In the genomic region with DNA sequence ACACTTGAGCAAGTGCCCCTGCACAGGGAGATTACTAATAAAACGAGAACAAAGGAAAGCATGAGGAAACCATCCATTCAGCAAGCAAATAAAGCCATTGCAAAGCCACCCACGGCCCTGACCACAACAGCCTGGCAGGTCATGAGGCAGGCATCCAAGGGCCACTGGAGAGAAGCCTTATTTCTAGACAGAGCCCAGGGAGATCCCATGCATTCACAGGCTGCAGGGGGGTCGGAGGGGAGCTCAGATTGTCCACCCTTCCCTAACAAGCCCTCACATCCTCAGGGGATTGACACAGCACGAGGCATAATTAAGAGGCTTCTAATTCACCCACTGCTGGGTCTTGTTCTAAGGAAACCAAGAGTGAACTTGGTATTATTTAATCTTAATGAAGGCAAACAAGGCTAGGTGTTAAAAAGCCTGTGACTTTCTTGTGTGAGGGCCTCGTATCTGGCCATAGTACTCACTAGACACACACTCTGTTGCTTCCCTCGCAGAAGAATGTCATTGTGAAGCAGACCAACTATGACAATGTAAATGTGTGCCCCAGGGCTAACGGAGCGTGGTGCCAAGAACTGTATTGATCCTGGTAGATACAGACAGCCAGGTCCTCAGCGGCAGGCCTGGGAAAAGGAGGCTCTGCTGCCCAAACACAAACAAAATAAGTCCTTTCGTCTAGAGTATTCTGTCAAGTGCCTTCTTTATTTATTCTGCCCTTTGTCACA, we compare ENCODE assay signal across 13 mouse cellular contexts.
A peak's percentile ranks its signal among the peaks of the same experiment; 100 is the strongest.
DNase-seq lines count a peak whose midpoint lies in the region; ATAC-seq lines count a peak whose summit lies in the region.
"Had no signal": no experiment of that assay in that cellular context is flagged by ENCODE, and none has a peak within 500 bp of the region (broad histone marks: within the 10 kb centered on the region; RNA-seq: fewer than 3 reads in every experiment).

No protein-coding gene starts in this region.

- ATAC-seq in kidney, embryonic 16.5 days (ENCODE audit: low FRiP score, low TSS enrichment): peak; percentile 42; the same call in 1 of the 2 replicates
- peak; percentile 38; the same call in 1 of the 2 replicates for ATAC-seq in forebrain, embryonic 13.5 days
- no peak for ATAC-seq in midbrain, embryonic 14.5 days (ENCODE audit: low FRiP score, low TSS enrichment)
- ATAC-seq: CD4-positive, CD25-positive, alpha-beta regulatory T cell, adult 4 months had no signal

- H3K27ac ChIP-seq in kidney, embryonic 16.5 days (ENCODE audit: low read length): no peak overlapping the region
- no peak overlapping the region for H3K27ac ChIP-seq in forebrain, embryonic 13.5 days
- H3K27ac ChIP-seq in midbrain, embryonic 14.5 days (replicated peaks; ENCODE audit: low read depth, low read length): no peak overlapping the region
- H3K27ac ChIP-seq: heart, embryonic 13.5 days; kidney, postnatal 0 days had no signal

- H3K9me3 ChIP-seq in kidney, embryonic 16.5 days (ENCODE audit: low read length): no peaks in the 10 kb centered on the region
- H3K9me3 ChIP-seq in forebrain, embryonic 13.5 days (replicated peaks): no peaks in the 10 kb centered on the region
- H3K9me3 ChIP-seq in midbrain, embryonic 14.5 days (ENCODE audit: control insufficient read depth, low read length): no peaks in the 10 kb centered on the region
- H3K9me3 ChIP-seq: heart, embryonic 13.5 days had no signal

- H3K36me3 ChIP-seq in kidney, embryonic 16.5 days (ENCODE audit: insufficient read depth, low read length): no peaks in the 10 kb centered on the region
- no peaks in the 10 kb centered on the region for H3K36me3 ChIP-seq in forebrain, embryonic 13.5 days (ENCODE audit: poor library complexity, severe bottlenecking)
- no peaks in the 10 kb centered on the region for H3K36me3 ChIP-seq in midbrain, embryonic 14.5 days (ENCODE audit: control insufficient read depth, insufficient read depth, low read length)
- H3K36me3 ChIP-seq: heart, embryonic 13.5 days had no signal

- no peaks in the 10 kb centered on the region for H3K27me3 ChIP-seq in kidney, embryonic 16.5 days (ENCODE audit: insufficient read depth, low read length)
- no peaks in the 10 kb centered on the region for H3K27me3 ChIP-seq in forebrain, embryonic 13.5 days
- no peaks in the 10 kb centered on the region for H3K27me3 ChIP-seq in midbrain, embryonic 14.5 days (ENCODE audit: control insufficient read depth, insufficient read depth, low read length)
- H3K27me3 ChIP-seq: heart, embryonic 13.5 days had no signal

- DNase-seq in kidney, postnatal 25 days: no peak
- DNase-seq in 3T3-L1 (ENCODE audit: low read depth, low spot score): peak; percentile 13
- DNase-seq in midbrain, embryonic 14.5 days: peak; percentile 42
- no peak for DNase-seq in right cerebral cortex, postnatal 4 days
- DNase-seq in kidney, postnatal 10 days: no peak
- DNase-seq: cerebellum, adult 9-11 months; gastrocnemius, postnatal 25 days; thymus, postnatal 25 days had no signal

- H3K4me1 ChIP-seq in kidney, embryonic 16.5 days (ENCODE audit: insufficient read depth, low read length): peaks cover 6% of the 10 kb centered on the region; the same call in 1 of the 2 replicates
- peaks cover 5% of the 10 kb centered on the region; the same call in 1 of the 2 replicates for H3K4me1 ChIP-seq in forebrain, embryonic 13.5 days
- 0 out of 2 replicates have a peak, but pooled peaks cover 7% of the 10 kb centered on the region for H3K4me1 ChIP-seq in midbrain, embryonic 14.5 days (ENCODE audit: control insufficient read depth, insufficient read depth, low read length)
- H3K4me1 ChIP-seq: heart, embryonic 13.5 days had no signal

- H3K4me2 ChIP-seq in kidney, embryonic 16.5 days (replicated peaks; ENCODE audit: low read depth, low read length): no peak overlapping the region
- no peak overlapping the region for H3K4me2 ChIP-seq in forebrain, embryonic 13.5 days
- no peak overlapping the region for H3K4me2 ChIP-seq in midbrain, embryonic 14.5 days (ENCODE audit: low read length)
- H3K4me2 ChIP-seq: heart, embryonic 13.5 days had no signal

- H3K4me3 ChIP-seq in kidney, embryonic 16.5 days (ENCODE audit: low read length): no peak overlapping the region
- H3K4me3 ChIP-seq in forebrain, embryonic 13.5 days: no peak overlapping the region
- H3K4me3 ChIP-seq in midbrain, embryonic 14.5 days (replicated peaks; ENCODE audit: low read depth, low read length): no peak overlapping the region
- H3K4me3 ChIP-seq: heart, embryonic 13.5 days had no signal

- H3K9ac ChIP-seq in kidney, embryonic 16.5 days (replicated peaks; ENCODE audit: low read length): no peak overlapping the region
- no peak overlapping the region for H3K9ac ChIP-seq in forebrain, embryonic 13.5 days
- H3K9ac ChIP-seq in midbrain, embryonic 14.5 days (replicated peaks; ENCODE audit: low read length): no peak overlapping the region
- H3K9ac ChIP-seq: heart, embryonic 13.5 days had no signal

- 62% methylated on average over 10 of the region's 10 CpGs for WGBS in kidney, embryonic 16.5 days
- WGBS in forebrain, embryonic 13.5 days: 8% methylated on average over 10 of the region's 10 CpGs
- 27% methylated on average over 10 of the region's 10 CpGs for WGBS in midbrain, embryonic 14.5 days

Comparison
In these comparisons a context has a peak if more than half of its experiments do, and no peak if none do; other contexts are left out.
1. DNase-seq: peak in 3T3-L1 (single experiment) and midbrain, embryonic 14.5 days (single experiment); none in kidney, postnatal 25 days (0 of 2), right cerebral cortex, postnatal 4 days (single experiment) and kidney, postnatal 10 days (single experiment).